Mouse (Mus musculus) olfactory bulb, adult 2 months (tissue): Measurements from ENCODE around the gene Lrrtm4.

Experiments used
- CTCF ChIP-seq: fragments of 200-500 bp; IDR thresholded peaks from 2 replicates; pipeline ENCODE4 v1.5.1; 2012; ENCODE audit warnings: low read depth, mild to moderate bottlenecking, low read length, moderate library complexity; ENCODE audit not compliant: insufficient read depth
- POLR2A ChIP-seq: fragments of 200-500 bp; IDR thresholded peaks from 2 replicates; pipeline ENCODE4 v1.6.1; 2012; ENCODE audit warnings: mild to moderate bottlenecking, low read depth, low read length, moderate library complexity; ENCODE audit not compliant: insufficient read depth

DNA sequence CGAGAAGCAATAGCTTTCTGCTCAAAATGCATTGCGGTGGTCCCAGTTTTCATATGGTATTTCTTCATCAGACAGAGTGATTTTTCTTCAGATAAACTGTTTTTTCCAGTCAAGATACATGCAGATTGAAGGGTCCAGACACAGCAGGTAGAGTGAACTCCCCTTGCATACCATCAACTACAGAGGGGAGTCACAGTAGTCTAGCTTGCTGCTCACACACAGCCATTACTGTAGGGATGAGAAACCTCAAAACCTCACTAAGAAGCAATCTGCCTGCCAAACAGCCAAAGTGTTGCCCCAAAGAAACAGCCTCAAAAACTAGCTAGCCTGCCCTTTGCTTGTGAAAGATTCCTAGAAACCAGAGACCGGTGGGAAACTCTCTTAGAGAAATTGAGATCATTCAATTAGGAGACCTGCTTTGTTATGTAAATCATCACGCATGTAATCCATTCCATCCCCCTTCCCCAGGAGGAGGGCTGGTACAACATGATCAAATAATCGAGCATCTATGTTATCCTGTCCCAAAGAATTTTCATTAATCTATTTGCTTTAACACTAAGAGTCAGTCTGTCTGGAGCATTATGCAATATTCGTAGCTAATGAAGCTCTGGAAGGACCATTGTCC lies 166.9 kb downstream of the Lrrtm4 start:
- TF ChIP-seq CTCF, result no peak
- TF ChIP-seq POLR2A, result no peak
